Mouse (Mus musculus) neural tube, embryonic 12.5 days (tissue): ENCODE results near the gene Cacna1i. TPM values are rescaled to one million over a fixed set of nuclear protein-coding genes. Genes with fewer than 3 reads are reported as not detected.

Experiments used
- ATAC-seq: fragments of 200-750 bp; cut with Nextera tagmentation; 2 replicates; pipeline ENCODE4 v1.8.0; 2017; ENCODE audit warnings: low read depth, mild to moderate bottlenecking, moderate TSS enrichment, moderate library complexity; ENCODE audit not compliant: low FRiP score
- H3K27ac ChIP-seq: fragments of 300-500 bp; sonication (generic); 2 replicates; pipeline ENCODE4 v1.5.1; 2016
- H3K27me3 ChIP-seq: fragments of 300-500 bp; sonication (generic); replicated peaks from 2 replicates; pipeline ENCODE4 v1.6.1; 2016; ENCODE audit warnings: mild to moderate bottlenecking
- H3K36me3 ChIP-seq: fragments of 300-500 bp; sonication (generic); 2 replicates; pipeline ENCODE4 v1.6.1; 2016; ENCODE audit warnings: mild to moderate bottlenecking
- H3K4me1 ChIP-seq: fragments of 300-500 bp; sonication (generic); 2 replicates; pipeline ENCODE4 v1.6.1; 2016
- H3K4me2 ChIP-seq: fragments of 300-500 bp; sonication (generic); replicated peaks from 2 replicates; pipeline ENCODE4 v1.6.1; 2016; ENCODE audit warnings: mild to moderate bottlenecking
- H3K4me3 ChIP-seq: fragments of 300-500 bp; sonication (generic); 2 replicates; pipeline ENCODE4 v1.5.1; 2016
- H3K9ac ChIP-seq: fragments of 300-500 bp; sonication (generic); 2 replicates; pipeline ENCODE4 v1.6.1; 2016; ENCODE audit warnings: mild to moderate bottlenecking
- H3K9me3 ChIP-seq: fragments of 300-500 bp; sonication (generic); 2 replicates; pipeline ENCODE4 v1.6.1; 2016; ENCODE audit warnings: mild to moderate bottlenecking
- WGBS: fragments of 180-500 bp; shearing (Covaris S2); methylation state at CpG from one replicate; pipeline ENCODE4 v1.1.7; 2016; 5-methylcytosine and 5-hydroxymethylcytosine counted together
- polyA plus RNA-seq: library from polyadenylated mRNA; unstranded; fragments of >200 nt; fragmentation: Nextera tagmentation; extraction: Ambion mirVana; gene quantifications from 2 replicates; pipeline ENCODE4 v1.2.1, GENCODE M21; 2016

The Cacna1i gene
- polyA plus RNA-seq, 1 experiment from 2014 or later = 0.25 TPM

GRCm38 (mm10) chr15:80343031-80343430, 56.0 kb downstream of the Cacna1i start:
- no peaks in the 10 kb centered on the region for H3K4me1 ChIP-seq
- WGBS = 57% methylated on average over 10 of the region's 10 CpGs
- no peak overlapping the region for H3K27ac ChIP-seq
- ATAC-seq = no peak
- H3K36me3 ChIP-seq = no peaks in the 10 kb centered on the region
- H3K4me3 ChIP-seq = no peak overlapping the region
- no peaks in the 10 kb centered on the region for H3K9me3 ChIP-seq
- H3K4me2 ChIP-seq = no peak overlapping the region
- H3K27me3 ChIP-seq = no peaks in the 10 kb centered on the region
- H3K9ac ChIP-seq = no peak overlapping the region

DNA sequence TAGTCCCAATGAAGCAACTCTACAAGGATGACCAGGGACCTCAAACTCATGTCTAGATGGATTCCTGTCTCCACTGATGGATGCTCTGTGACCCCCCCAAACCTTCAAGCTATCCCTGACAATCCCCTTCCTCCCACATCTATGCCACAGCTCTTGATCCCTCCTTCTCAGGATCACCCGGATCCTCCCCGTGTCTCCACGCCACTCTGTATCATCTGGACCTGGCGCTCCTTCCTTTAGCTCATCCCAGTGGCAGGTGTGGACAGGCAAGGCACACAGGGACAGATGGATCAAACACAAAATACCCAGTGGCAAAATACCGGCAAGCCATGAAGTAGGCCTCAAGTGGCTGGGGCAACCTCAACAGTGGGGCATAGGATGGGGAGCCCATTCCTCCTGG, 56.7 kb downstream of the Cacna1i start:
- H3K9me3 ChIP-seq = no peaks in the 10 kb centered on the region
- no peak overlapping the region for H3K9ac ChIP-seq
- no peak overlapping the region for H3K4me3 ChIP-seq
- H3K4me1 ChIP-seq = no peaks in the 10 kb centered on the region
- H3K36me3 ChIP-seq = no peaks in the 10 kb centered on the region
- no peaks in the 10 kb centered on the region for H3K27me3 ChIP-seq
- WGBS = 93% methylated on average over 5 of the region's 5 CpGs
- no peak overlapping the region for H3K27ac ChIP-seq
- H3K4me2 ChIP-seq = no peak overlapping the region
- no peak for ATAC-seq

GRCm38 (mm10) chr15:80346510-80346909, 59.5 kb downstream of the Cacna1i start:
- Histone ChIP-seq H3K4me3 (no peak overlapping the region), H3K36me3 (no peaks in the 10 kb centered on the region), H3K9me3 (no peaks in the 10 kb centered on the region), H3K4me1 (no peaks in the 10 kb centered on the region), H3K27ac (no peak overlapping the region), H3K4me2 (no peak overlapping the region), H3K27me3 (no peaks in the 10 kb centered on the region), H3K9ac (no peak overlapping the region)
- no peak for ATAC-seq
- 62% methylated on average over 7 of the region's 7 CpGs for WGBS

GRCm38 (mm10) chr15:80350431-80350830, 63.4 kb downstream of the Cacna1i start:
- WGBS = 74% methylated on average over 5 of the region's 5 CpGs
- Histone ChIP-seq H3K36me3 (no peaks in the 10 kb centered on the region), H3K27ac (no peak overlapping the region), H3K4me3 (no peak overlapping the region), H3K27me3 (no peaks in the 10 kb centered on the region), H3K9ac (no peak overlapping the region), H3K9me3 (no peaks in the 10 kb centered on the region), H3K4me2 (no peak overlapping the region), H3K4me1 (no peaks in the 10 kb centered on the region)
- ATAC-seq = no peak

- no peaks in the 10 kb centered on the region for H3K36me3 ChIP-seq
- H3K9ac ChIP-seq = no peak overlapping the region
- no peak overlapping the region for H3K27ac ChIP-seq
- H3K9me3 ChIP-seq = no peaks in the 10 kb centered on the region
- no peaks in the 10 kb centered on the region; the same call in 1 of the 2 replicates for H3K27me3 ChIP-seq
- H3K4me2 ChIP-seq = no peak overlapping the region
- 91% methylated on average over 19 of the region's 19 CpGs for WGBS
- no peak for ATAC-seq
- no peak overlapping the region for H3K4me3 ChIP-seq
- no peaks in the 10 kb centered on the region for H3K4me1 ChIP-seq
Measured at GRCm38 (mm10) chr15:80358798-80359197, 71.8 kb downstream of the Cacna1i start.

GRCm38 (mm10) chr15:80361780-80362508, 74.9 kb downstream of the Cacna1i start:
- Histone ChIP-seq H3K9ac (no peak overlapping the region), H3K27ac (no peak overlapping the region), H3K4me2 (no peak overlapping the region), H3K36me3 (no peaks in the 10 kb centered on the region), H3K9me3 (no peaks in the 10 kb centered on the region), H3K4me1 (peaks cover 4% of the 10 kb centered on the region), H3K27me3 (no peaks in the 10 kb centered on the region; the same call in 1 of the 2 replicates), H3K4me3 (no peak overlapping the region)
- no peak for ATAC-seq
- whole genome bisulfite sequencing = 92% methylated on average over 15 of the region's 15 CpGs

DNA sequence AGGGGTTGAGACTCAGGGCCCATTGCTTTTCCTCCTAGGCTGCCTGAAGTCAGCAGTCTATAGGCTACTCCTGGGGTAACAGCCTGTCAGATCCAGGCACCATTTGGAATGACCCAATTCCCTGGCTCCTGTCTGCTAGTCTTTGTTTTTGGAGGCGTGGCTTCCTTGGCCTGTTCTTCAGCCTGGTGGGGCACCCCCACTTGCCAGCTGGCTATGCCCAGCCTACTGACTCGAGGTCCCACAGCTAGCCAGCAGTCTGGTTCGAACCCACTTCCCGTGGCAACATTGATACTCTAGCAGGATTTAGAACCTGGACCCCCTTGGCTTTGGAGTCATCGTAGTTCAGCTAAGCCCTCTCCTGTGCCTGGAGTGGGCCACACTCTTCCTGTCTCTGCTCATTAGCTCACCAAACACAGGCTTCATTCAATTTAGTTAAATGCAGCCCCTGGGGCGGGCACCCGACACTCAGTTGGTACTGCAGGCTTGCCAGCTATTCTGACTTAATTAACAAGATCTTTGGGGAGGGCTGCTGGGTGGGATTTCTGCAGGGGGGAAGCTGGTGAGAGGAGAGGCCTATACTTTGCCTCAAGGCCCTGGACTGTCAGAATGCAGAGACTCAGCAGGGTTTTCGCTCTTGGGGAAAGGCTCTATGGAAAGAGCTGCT, 75.6 kb downstream of the Cacna1i start:
- no peak for ATAC-seq
- no peaks in the 10 kb centered on the region for H3K9me3 ChIP-seq
- H3K27me3 ChIP-seq = no peaks in the 10 kb centered on the region; the same call in 1 of the 2 replicates
- H3K9ac ChIP-seq = no peak overlapping the region
- no peaks in the 10 kb centered on the region for H3K36me3 ChIP-seq
- H3K4me2 ChIP-seq = no peak overlapping the region
- peaks cover 9% of the 10 kb centered on the region for H3K4me1 ChIP-seq
- no peak overlapping the region for H3K4me3 ChIP-seq
- H3K27ac ChIP-seq = no peak overlapping the region
- 69% methylated on average over 8 of the region's 8 CpGs for WGBS

DNA sequence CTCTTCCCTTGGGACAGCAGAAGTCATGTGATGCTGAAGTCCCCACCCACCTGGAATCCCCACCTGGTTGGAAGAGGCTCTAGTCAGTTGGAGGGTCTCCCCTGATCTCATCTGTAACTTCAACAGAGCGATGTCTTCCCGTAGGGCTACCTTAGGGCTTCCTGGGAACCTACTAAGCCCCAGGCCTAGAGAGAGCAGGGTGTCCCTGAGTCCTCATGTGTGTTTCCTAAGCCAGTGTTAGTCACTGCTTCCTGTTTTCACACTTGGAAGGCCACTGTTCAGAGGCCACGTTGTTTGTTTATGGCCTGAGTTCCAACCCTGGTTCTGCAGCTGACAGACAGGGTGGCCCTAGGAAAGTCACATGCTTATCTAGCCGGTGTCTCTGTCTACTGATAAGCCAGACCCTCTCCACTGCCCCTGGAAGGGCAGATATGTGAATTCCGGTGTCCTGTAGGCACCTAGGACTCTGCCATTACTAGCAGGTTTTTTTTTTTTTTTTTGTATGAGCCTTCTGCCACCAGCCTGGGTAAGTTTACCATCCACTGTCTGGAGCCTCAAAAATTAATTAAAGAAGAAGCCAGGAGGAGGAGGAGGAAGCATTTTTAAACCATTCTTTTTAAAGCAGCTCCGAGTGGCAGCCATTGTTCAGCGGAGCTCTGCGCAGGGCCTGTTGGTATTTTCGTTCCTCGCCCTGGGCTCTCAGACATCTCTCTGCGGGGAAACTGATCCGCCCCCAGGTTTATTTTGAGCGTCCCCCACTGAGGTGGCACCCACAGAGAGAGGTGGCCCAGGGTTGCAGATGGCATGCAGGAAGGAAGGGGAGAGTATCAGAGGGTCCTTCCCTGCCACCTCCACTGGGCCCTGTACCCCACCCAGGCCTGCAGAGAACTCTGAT, 77.0 kb downstream of the Cacna1i start:
- no peak overlapping the region for H3K9ac ChIP-seq
- H3K27me3 ChIP-seq = no peaks in the 10 kb centered on the region; the same call in 1 of the 2 replicates
- WGBS = 73% methylated on average over 13 of the region's 13 CpGs
- H3K4me1 ChIP-seq = peaks cover 9% of the 10 kb centered on the region
- no peak overlapping the region for H3K4me3 ChIP-seq
- H3K27ac ChIP-seq = no peak overlapping the region
- no peaks in the 10 kb centered on the region for H3K9me3 ChIP-seq
- no peaks in the 10 kb centered on the region for H3K36me3 ChIP-seq
- no peak for ATAC-seq
- H3K4me2 ChIP-seq = no peak overlapping the region

- Histone ChIP-seq H3K9ac (no peak overlapping the region), H3K4me2 (no peak overlapping the region; the same call in 1 of the 2 replicates), H3K27me3 (no peaks in the 10 kb centered on the region; the same call in 1 of the 2 replicates), H3K27ac (no peak overlapping the region), H3K36me3 (no peaks in the 10 kb centered on the region), H3K4me1 (peaks cover 9% of the 10 kb centered on the region), H3K9me3 (no peaks in the 10 kb centered on the region), H3K4me3 (no peak overlapping the region)
- WGBS = 35% methylated on average over 16 of the region's 16 CpGs
- ATAC-seq = 0 out of 2 replicates have a peak, but pooled peaks have one; percentile 37
Measured at GRCm38 (mm10) chr15:80366899-80367298, 79.9 kb downstream of the Cacna1i start.

DNA sequence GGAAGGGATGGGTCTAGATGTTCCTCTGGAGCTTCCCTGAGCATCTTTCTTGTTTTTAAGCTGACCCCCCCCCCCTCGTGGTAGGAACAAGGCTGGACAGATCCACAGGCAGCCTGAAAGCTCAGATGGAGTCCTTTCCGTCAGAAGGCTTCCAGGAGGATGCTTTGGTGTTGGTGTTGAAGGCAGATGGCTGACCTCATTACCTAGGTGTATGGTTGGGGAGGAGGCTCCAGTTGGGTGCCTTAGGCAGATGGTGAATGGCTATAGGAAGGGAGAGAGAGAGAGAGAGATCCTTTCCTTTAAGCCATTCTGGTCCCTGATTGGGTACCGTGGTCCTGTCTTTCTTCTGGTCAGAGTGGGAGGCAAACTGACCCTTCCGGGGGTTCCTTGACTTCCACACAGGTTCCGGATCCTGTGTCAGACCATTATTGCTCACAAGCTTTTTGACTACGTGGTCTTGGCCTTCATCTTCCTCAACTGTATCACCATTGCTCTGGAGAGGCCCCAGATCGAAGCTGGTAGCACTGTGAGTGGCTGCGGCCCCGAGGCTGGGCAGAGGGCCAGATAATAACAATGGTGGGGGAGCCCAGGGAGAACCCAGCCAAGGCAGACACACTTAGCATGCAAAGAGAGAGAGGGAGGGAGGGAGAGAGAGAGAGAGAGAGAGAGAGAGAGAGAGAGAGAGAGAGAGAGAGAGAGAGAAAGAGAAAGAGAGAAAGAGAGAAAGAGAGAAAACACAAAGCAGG, 86.4 kb downstream of the Cacna1i start:
- Histone ChIP-seq H3K9me3 (no peaks in the 10 kb centered on the region), H3K36me3 (no peaks in the 10 kb centered on the region), H3K9ac (no peak overlapping the region), H3K4me2 (no peak overlapping the region), H3K27me3 (no peaks in the 10 kb centered on the region; the same call in 1 of the 2 replicates), H3K4me3 (no peak overlapping the region), H3K4me1 (no peaks in the 10 kb centered on the region), H3K27ac (no peak overlapping the region)
- ATAC-seq = no peak
- 81% methylated on average over 9 of the region's 9 CpGs for WGBS

GRCm38 (mm10) chr15:80374854-80375253, 87.8 kb downstream of the Cacna1i start:
- Histone ChIP-seq H3K4me3 (no peak overlapping the region), H3K4me1 (no peaks in the 10 kb centered on the region), H3K36me3 (no peaks in the 10 kb centered on the region), H3K9ac (no peak overlapping the region), H3K27me3 (no peaks in the 10 kb centered on the region; the same call in 1 of the 2 replicates), H3K9me3 (no peaks in the 10 kb centered on the region), H3K27ac (no peak overlapping the region), H3K4me2 (no peak overlapping the region)
- no peak for ATAC-seq
- WGBS = 80% methylated on average over 4 of the region's 5 CpGs
